ENCODE assay signal across 8 mouse cellular contexts in the genomic region with DNA sequence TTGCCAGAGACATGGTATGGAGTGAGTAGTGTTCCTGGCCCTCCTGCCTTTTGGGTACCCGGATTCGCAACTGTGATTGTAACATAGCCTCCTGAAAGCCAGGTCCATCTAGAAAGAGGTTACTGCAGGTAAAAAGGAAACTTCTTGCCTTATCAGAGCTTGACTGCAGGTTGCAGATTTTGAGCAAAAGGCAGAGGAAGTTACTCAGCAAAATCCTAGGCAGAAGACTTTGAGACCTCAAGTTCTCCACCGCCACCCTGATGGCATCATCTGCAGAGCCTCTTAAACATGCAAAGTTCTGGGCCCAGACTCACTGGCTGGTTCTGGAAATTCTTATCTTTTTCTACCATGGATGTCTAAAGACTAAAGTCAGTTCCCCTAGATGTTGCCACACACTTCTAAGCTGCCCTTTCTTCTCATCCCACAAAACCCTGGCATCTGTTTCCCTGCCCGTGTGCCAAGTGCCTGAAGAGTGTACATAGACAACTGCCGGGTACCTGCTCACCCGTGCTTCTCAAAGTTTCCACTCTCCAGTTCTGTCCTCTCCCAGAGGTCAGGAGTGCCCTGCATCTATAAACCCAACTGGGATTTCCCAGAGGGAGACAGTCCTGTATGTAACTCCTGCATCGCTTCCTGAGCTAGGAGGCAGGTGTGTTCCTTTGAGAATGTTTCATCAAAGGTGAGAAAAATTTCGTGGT. TPM values are rescaled to one million over a fixed set of nuclear protein-coding genes. Genes with fewer than 3 reads are reported as not detected.
A peak's percentile ranks its signal among the peaks of the same experiment; 100 is the strongest.
DNase-seq lines count a peak whose midpoint lies in the region; ATAC-seq and TF ChIP-seq lines count a peak whose summit lies in the region.

No protein-coding gene starts in this region.

- no peaks in the 10 kb centered on the region for H3K79me2 ChIP-seq in heart, adult 2 months (replicated peaks; ENCODE audit: control insufficient read depth, insufficient read depth, low read length)

- H3K27ac ChIP-seq in heart, embryonic 13.5 days (replicated peaks), result no peak overlapping the region
- H3K27ac ChIP-seq in heart, adult 2 months, result no peak overlapping the region
- no peak overlapping the region for H3K27ac ChIP-seq in ES-E14 (ENCODE audit: insufficient read depth, low read depth, low read length, poor library complexity, severe bottlenecking)
- no peak overlapping the region for H3K27ac ChIP-seq in hindbrain, embryonic 11.5 days (ENCODE audit: low read depth, low read length)
- peak overlapping the region; percentile 94 for H3K27ac ChIP-seq in midbrain, embryonic 14.5 days (replicated peaks; ENCODE audit: low read depth, low read length)

- WGBS in heart, embryonic 13.5 days, result 60% methylated on average over 8 of the region's 8 CpGs
- 67% methylated on average over 8 of the region's 8 CpGs for WGBS in heart, adult 2 months
- WGBS in hindbrain, embryonic 11.5 days, result 76% methylated on average over 8 of the region's 8 CpGs
- WGBS in midbrain, embryonic 14.5 days, result 69% methylated on average over 8 of the region's 8 CpGs

- in situ Hi-C loops in ES-E14 (cut with MboI; ENCODE audit: low sequenced_read_pairs in 2 of 2, unreplicated experiment in 2 of 2), result no loop called here

- no peak for ATAC-seq in heart, embryonic 13.5 days (ENCODE audit: extremely low read depth, insufficient number of reproducible peaks, low FRiP score, low TSS enrichment)
- no peak for ATAC-seq in hindbrain, embryonic 11.5 days (ENCODE audit: low FRiP score)
- ATAC-seq in midbrain, embryonic 14.5 days (ENCODE audit: low FRiP score, low TSS enrichment), result no peak

- TF ChIP-seq POLR2A in heart, adult 2 months (IDR thresholded peaks at IDR 0.05; ENCODE audit: insufficient read depth, low read depth, low read length), result no peak

- TF ChIP-seq CTCF in heart, adult 2 months (IDR thresholded peaks at IDR 0.05), result no peak

- peak overlapping the region; percentile 87; the same call in 1 of the 2 replicates for H3K4me3 ChIP-seq in heart, embryonic 13.5 days
- no peak overlapping the region; the same call in 1 of the 2 replicates for H3K4me3 ChIP-seq in heart, adult 2 months
- 0 out of 4 replicates have a peak overlapping the region, but pooled peaks of 1 of the 2 experiments have one; percentile 92 for H3K4me3 ChIP-seq in ES-E14 (ENCODE audit: insufficient read depth in 1 of 2, low read depth in 1 of 2, low read length in 2 of 2, poor library complexity in 1 of 2, severe bottlenecking in 1 of 2)
- H3K4me3 ChIP-seq in hindbrain, embryonic 11.5 days (ENCODE audit: low read depth, low read length), result no peak overlapping the region
- peak overlapping the region; percentile 93 for H3K4me3 ChIP-seq in midbrain, embryonic 14.5 days (replicated peaks; ENCODE audit: low read depth, low read length)

- H3K4me2 ChIP-seq in heart, embryonic 13.5 days, result peak overlapping the region; percentile 95
- H3K4me2 ChIP-seq in hindbrain, embryonic 11.5 days (replicated peaks; ENCODE audit: low read depth, low read length), result peak overlapping the region; percentile 86
- H3K4me2 ChIP-seq in midbrain, embryonic 14.5 days (ENCODE audit: low read length), result peak overlapping the region; percentile 65

- DNase-seq in heart, adult 2 months, result no peak
- no peak for DNase-seq in ES-E14 (ENCODE audit: low read depth, low spot score)
- DNase-seq in hindbrain, embryonic 11.5 days (ENCODE audit: low spot score), result peak; percentile 19
- DNase-seq in midbrain, embryonic 14.5 days, result no peak
- DNase-seq in urinary bladder, postnatal 14 days (ENCODE audit: low spot score), result no peak
- DNase-seq in kidney, postnatal 14 days, result no peak
- no peak for DNase-seq in adrenal gland, postnatal 4 days (ENCODE audit: low spot score in 2 of 2)

- no peaks in the 10 kb centered on the region for H3K36me3 ChIP-seq in heart, embryonic 13.5 days
- H3K36me3 ChIP-seq in heart, adult 2 months (ENCODE audit: control insufficient read depth, insufficient read depth, low read length), result no peaks in the 10 kb centered on the region
- H3K36me3 ChIP-seq in ES-E14 (ENCODE audit: control insufficient read depth, insufficient read depth, low read length, poor library complexity, severe bottlenecking), result no peaks in the 10 kb centered on the region
- no peaks in the 10 kb centered on the region for H3K36me3 ChIP-seq in hindbrain, embryonic 11.5 days (ENCODE audit: control insufficient read depth, insufficient read depth, low read length)
- no peaks in the 10 kb centered on the region for H3K36me3 ChIP-seq in midbrain, embryonic 14.5 days (ENCODE audit: control insufficient read depth, insufficient read depth, low read length)

- intact Hi-C loops in heart, adult 2 months (cut with DNase I), result loop anchor here (5.0 to 10.0 kb wide), 5 partner anchors 71 to 334 kb away; a partner anchor contains a TSS

- H3K9me3 ChIP-seq in heart, embryonic 13.5 days, result no peaks in the 10 kb centered on the region
- no peaks in the 10 kb centered on the region for H3K9me3 ChIP-seq in ES-E14 (ENCODE audit: control insufficient read depth, insufficient read depth, low read depth, low read length)
- H3K9me3 ChIP-seq in hindbrain, embryonic 11.5 days (ENCODE audit: control insufficient read depth, low read length), result no peaks in the 10 kb centered on the region
- no peaks in the 10 kb centered on the region for H3K9me3 ChIP-seq in midbrain, embryonic 14.5 days (ENCODE audit: control insufficient read depth, low read length)

- H3K9ac ChIP-seq in heart, embryonic 13.5 days, result no peak overlapping the region
- H3K9ac ChIP-seq in heart, adult 2 months (ENCODE audit: low read depth, low read length), result no peak overlapping the region
- peak overlapping the region; percentile 86; the same call in 1 of the 2 replicates for H3K9ac ChIP-seq in ES-E14 (ENCODE audit: insufficient read depth, low read depth, low read length, poor library complexity, severe bottlenecking)
- no peak overlapping the region for H3K9ac ChIP-seq in hindbrain, embryonic 11.5 days (ENCODE audit: low read depth, low read length)
- H3K9ac ChIP-seq in midbrain, embryonic 14.5 days (replicated peaks; ENCODE audit: low read length), result peak overlapping the region; percentile 78

- H3K27me3 ChIP-seq in heart, embryonic 13.5 days (replicated peaks), result peaks cover 24% of the 10 kb centered on the region
- no peaks in the 10 kb centered on the region; the same call in 1 of the 2 replicates for H3K27me3 ChIP-seq in heart, adult 2 months (ENCODE audit: control insufficient read depth, insufficient read depth, low read length)
- H3K27me3 ChIP-seq in hindbrain, embryonic 11.5 days (ENCODE audit: control insufficient read depth, insufficient read depth, low read length), result 0 out of 2 replicates have a peak, but pooled peaks cover 2% of the 10 kb centered on the region
- H3K27me3 ChIP-seq in midbrain, embryonic 14.5 days (ENCODE audit: control insufficient read depth, insufficient read depth, low read length), result no peaks in the 10 kb centered on the region

- H3K4me1 ChIP-seq in heart, embryonic 13.5 days, result peaks cover 35% of the 10 kb centered on the region
- H3K4me1 ChIP-seq in heart, adult 2 months (ENCODE audit: control insufficient read depth, insufficient read depth, low read length), result no peaks in the 10 kb centered on the region; the same call in 1 of the 2 replicates
- H3K4me1 ChIP-seq in ES-E14 (ENCODE audit: control insufficient read depth in 2 of 2, insufficient read depth in 2 of 2, low read length in 2 of 2, poor library complexity in 1 of 2), result peaks cover 0 to 4% of the 10 kb centered on the region in 2 experiments; a peak in 3 of 4 replicates
- H3K4me1 ChIP-seq in hindbrain, embryonic 11.5 days (replicated peaks; ENCODE audit: control insufficient read depth, insufficient read depth, low read length), result no peaks in the 10 kb centered on the region
- peaks cover 24% of the 10 kb centered on the region for H3K4me1 ChIP-seq in midbrain, embryonic 14.5 days (ENCODE audit: control insufficient read depth, insufficient read depth, low read length)

- TF ChIP-seq EP300 in heart, adult 2 months (IDR thresholded peaks at IDR 0.05; ENCODE audit: insufficient read depth, low read depth, low read length), result no peak

TF ChIP-seq in ES-E14, 5 proteins besides CTCF, POLR2A, EP300 and RAD21:
- TF ChIP-seq CHD2 (IDR thresholded peaks at IDR 0.05; ENCODE audit: low read depth, low read length), result no peak
- no peak for TF ChIP-seq ZC3H11A (IDR thresholded peaks at IDR 0.05; ENCODE audit: borderline replicate concordance, low read depth, low read length)

RNA-seq across cellular contexts. Expression of a gene that starts 1.0 kb away (rescaled TPM):
- 13.9 and 16.2 TPM in 2 replicates for polyA plus RNA-seq in heart, embryonic 13.5 days (2015; fragmentation: Nextera tagmentation; extraction: Ambion mirVana)
- total RNA-seq in heart, adult 2 months (2021), result 1 to 10 TPM; 4.9 to 5.3 TPM
- 6.9 and 10.8 TPM in 2 replicates for polyA plus RNA-seq in heart, adult 2 months (2012; rRNA removed)
- total RNA-seq in ES-E14 (2012; rRNA removed), result 12.7 and 23.4 TPM in 2 replicates
- 51.0 and 64.9 TPM in 2 replicates for polyA plus RNA-seq in hindbrain, embryonic 11.5 days (2014; fragmentation: Nextera tagmentation; extraction: Ambion mirVana)
- 104 and 119 TPM in 2 replicates for polyA plus RNA-seq in midbrain, embryonic 14.5 days (2014; fragmentation: Nextera tagmentation; extraction: Ambion mirVana)
- 10 to 100 TPM; 39.3 to 40.5 TPM for total RNA-seq in adrenal gland, postnatal 4 days (2021)

Comparison
In these comparisons a context has a peak if more than half of its experiments do, and no peak if none do; other contexts are left out.
1. H3K4me3 ChIP-seq: peak in heart, embryonic 13.5 days (single experiment) and midbrain, embryonic 14.5 days (single experiment); none in heart, adult 2 months (single experiment) and hindbrain, embryonic 11.5 days (single experiment).
2. H3K9ac ChIP-seq: peak in ES-E14 (single experiment) and midbrain, embryonic 14.5 days (single experiment); none in heart, embryonic 13.5 days (single experiment), heart, adult 2 months (single experiment) and hindbrain, embryonic 11.5 days (single experiment).
3. Peak in every context shown above with its lines, with median percentiles within 50 percentile points of each other: H3K4me2 ChIP-seq.